Mouse (Mus musculus) bone marrow, adult 2 months (tissue): Measurements from ENCODE around the gene Ranbp9.

Source experiments
- CTCF ChIP-seq: fragments of 200-500 bp; IDR thresholded peaks from 2 replicates; pipeline ENCODE4 v1.5.1; 2011; ENCODE audit warnings: low read length, control low read depth; ENCODE audit not compliant: control insufficient read depth, insufficient read depth
- POLR2A ChIP-seq: fragments of 200-500 bp; IDR thresholded peaks from 2 replicates; pipeline ENCODE4 v1.6.1; 2011; ENCODE audit warnings: low read depth, mild to moderate bottlenecking, control low read depth, low read length, borderline replicate concordance; ENCODE audit not compliant: control insufficient read depth

- no peak for TF ChIP-seq POLR2A
- TF ChIP-seq CTCF, result no peak
These were observed 19.4 kb upstream of the Ranbp9 start for GRCm38 (mm10) chr13:43500483-43500850.
